Mouse (Mus musculus) lung, postnatal 0 days (tissue): ENCODE results near the gene Fchsd2. TPM values are rescaled to one million over a fixed set of nuclear protein-coding genes. Genes with fewer than 3 reads are reported as not detected.
A peak's percentile ranks its signal among the peaks of the same experiment; 100 is the strongest.

Experiments
- ATAC-seq: fragments of 200-750 bp; cut with Nextera tagmentation; 2 replicates; pipeline ENCODE4 v1.8.0; 2017; ENCODE audit warnings: moderate library complexity
- DNase-seq: peaks from one replicate; pipeline ENCODE4 v3.0.0-alpha.2; 2016; ENCODE audit warnings: low spot score
- H3K27ac ChIP-seq: fragments of 300-500 bp; sonication (generic); 2 replicates; pipeline ENCODE4 v1.5.1; 2014; ENCODE audit warnings: antibody characterized with exemption, mild to moderate bottlenecking, low read length, mixed read lengths
- H3K27me3 ChIP-seq: fragments of 300-500 bp; sonication (generic); replicated peaks from 2 replicates; pipeline ENCODE4 v1.6.1; 2014; ENCODE audit warnings: low read length, mixed read lengths; ENCODE audit not compliant: insufficient read depth
- H3K36me3 ChIP-seq: fragments of 300-500 bp; sonication (generic); 2 replicates; pipeline ENCODE4 v1.6.1; 2014; ENCODE audit warnings: low read length, mixed read lengths; ENCODE audit not compliant: insufficient read depth
- H3K4me1 ChIP-seq: fragments of 300-500 bp; sonication (generic); 2 replicates; pipeline ENCODE4 v1.6.1; 2014; ENCODE audit warnings: antibody characterized with exemption, low read depth, low read length, mixed read lengths; ENCODE audit not compliant: insufficient read depth
- H3K4me2 ChIP-seq: fragments of 300-500 bp; sonication (generic); replicated peaks from 2 replicates; pipeline ENCODE4 v1.6.1; 2014; ENCODE audit warnings: low read depth, mild to moderate bottlenecking, low read length, moderate library complexity, mixed read lengths
- H3K4me3 ChIP-seq: fragments of 300-500 bp; sonication (generic); 2 replicates; pipeline ENCODE4 v1.5.1; 2014; ENCODE audit warnings: low read depth, low read length
- H3K9ac ChIP-seq: fragments of 300-500 bp; sonication (generic); replicated peaks from 2 replicates; pipeline ENCODE4 v1.6.1; 2014; ENCODE audit warnings: low read depth, mild to moderate bottlenecking
- H3K9me3 ChIP-seq: fragments of 300-500 bp; sonication (generic); 2 replicates; pipeline ENCODE4 v1.6.1; 2016; ENCODE audit warnings: low read length, mixed read lengths
- CTCF ChIP-seq: IDR thresholded peaks from 2 replicates; pipeline ENCODE4 v1.5.1; 2016; ENCODE audit warnings: antibody characterized with exemption, mild to moderate bottlenecking
- EP300 ChIP-seq: IDR thresholded peaks from 2 replicates; pipeline ENCODE4 v1.6.1; 2016; ENCODE audit warnings: antibody characterized with exemption, mild to moderate bottlenecking, control low read depth
- WGBS: fragments of 180-500 bp; shearing (Covaris S2); extraction: QIAGEN DNeasy Blood & Tissue Kit; methylation state at CpG from one replicate; pipeline ENCODE4 v1.1.7; 2014; 5-methylcytosine and 5-hydroxymethylcytosine counted together
- polyA plus RNA-seq: library from polyadenylated mRNA; unstranded; fragments of >200 nt; fragmentation: Nextera tagmentation; extraction: Ambion mirVana; gene quantifications from 2 replicates; pipeline ENCODE4 v1.2.1, GENCODE M21; 2015

The Fchsd2 gene
- polyA plus RNA-seq, 1 experiment from 2014 or later, result 16.0 TPM

DNA sequence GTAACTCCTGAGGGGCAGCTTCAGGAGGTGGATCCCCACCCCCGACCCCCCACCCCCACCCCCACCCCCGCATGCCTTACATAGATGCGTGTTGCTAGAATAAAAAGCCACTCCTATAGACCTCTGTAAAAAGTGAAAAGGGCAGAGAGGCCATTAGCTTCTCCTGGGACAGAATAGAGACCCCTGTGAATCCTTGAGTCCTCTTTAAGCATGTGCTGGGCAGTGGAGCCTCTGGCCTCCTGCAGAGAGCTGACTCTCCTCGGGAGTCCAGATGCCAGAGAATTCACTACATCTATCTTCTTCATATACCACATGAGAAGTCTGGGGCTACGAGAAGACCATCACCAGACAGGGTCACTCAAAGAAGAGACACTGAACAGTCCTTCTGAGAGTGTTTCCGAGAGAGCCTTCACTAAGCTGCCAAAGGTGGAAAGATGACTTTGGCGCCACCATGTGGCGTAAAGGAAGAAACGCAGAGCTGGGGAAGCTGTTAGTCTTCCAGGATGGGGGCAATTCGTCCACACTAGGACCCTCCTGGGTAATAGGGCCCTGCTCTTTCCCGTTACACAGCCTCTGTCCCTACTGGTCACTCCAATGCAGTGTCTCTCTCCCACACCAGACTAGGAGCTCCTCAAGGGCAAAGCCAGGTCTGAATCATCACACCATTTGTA is 41.0 kb upstream of the Fchsd2 start:
- no peak for TF ChIP-seq EP300
- peak; percentile 96 for TF ChIP-seq CTCF
- H3K9ac ChIP-seq, result no peak overlapping the region
- H3K4me2 ChIP-seq, result 0 out of 2 replicates have a peak overlapping the region, but pooled peaks have one; percentile 9
- no peaks in the 10 kb centered on the region for H3K9me3 ChIP-seq
- no peaks in the 10 kb centered on the region for H3K36me3 ChIP-seq
- H3K27me3 ChIP-seq, result no peaks in the 10 kb centered on the region
- DNase-seq, result peak; percentile 90
- peak; percentile 71 for ATAC-seq
- H3K4me3 ChIP-seq, result no peak overlapping the region
- peak overlapping the region; percentile 83 for H3K27ac ChIP-seq
- H3K4me1 ChIP-seq, result no peaks in the 10 kb centered on the region
- WGBS, result 11% methylated on average over 11 of the region's 11 CpGs

- Histone ChIP-seq H3K4me1 (no peaks in the 10 kb centered on the region), H3K36me3 (no peaks in the 10 kb centered on the region), H3K27ac (no peak overlapping the region), H3K9ac (no peak overlapping the region), H3K9me3 (no peaks in the 10 kb centered on the region), H3K4me3 (no peak overlapping the region), H3K27me3 (no peaks in the 10 kb centered on the region), H3K4me2 (no peak overlapping the region)
- TF ChIP-seq CTCF, result no peak
- no peak for TF ChIP-seq EP300
- ATAC-seq (no peak), DNase-seq (no peak)
- WGBS, result 65% methylated on average over 2 of the region's 2 CpGs
Measured at GRCm38 (mm10) chr7:101053136-101053535, 39.5 kb upstream of the Fchsd2 start.

DNA sequence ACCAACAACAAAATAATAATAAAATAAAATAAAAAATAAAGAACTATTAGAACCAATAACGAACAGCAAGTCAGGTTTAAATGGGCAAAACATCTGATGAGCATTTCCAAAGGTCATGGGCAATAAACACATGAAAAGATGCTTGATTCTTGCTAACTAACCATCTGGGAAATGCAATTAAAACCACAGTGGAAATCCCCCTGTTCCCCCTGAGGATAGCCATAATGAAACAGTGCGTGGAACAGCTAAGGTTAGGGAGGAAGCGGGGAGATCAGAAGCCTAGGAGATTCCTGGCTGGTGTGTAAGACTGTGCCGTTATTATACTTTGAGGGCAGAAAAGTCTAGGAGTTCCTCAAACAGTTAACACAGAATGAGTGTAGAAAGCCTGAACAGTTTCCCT is 35.4 kb upstream of the Fchsd2 start:
- H3K4me2 ChIP-seq, result no peak overlapping the region
- DNase-seq (no peak), ATAC-seq (no peak)
- H3K9me3 ChIP-seq, result no peaks in the 10 kb centered on the region
- no peaks in the 10 kb centered on the region for H3K4me1 ChIP-seq
- no peak overlapping the region for H3K4me3 ChIP-seq
- 63% methylated on average over 4 of the region's 4 CpGs for WGBS
- no peaks in the 10 kb centered on the region for H3K27me3 ChIP-seq
- no peak for TF ChIP-seq CTCF
- no peak for TF ChIP-seq EP300
- no peak overlapping the region for H3K27ac ChIP-seq
- no peak overlapping the region for H3K9ac ChIP-seq
- no peaks in the 10 kb centered on the region for H3K36me3 ChIP-seq

DNA sequence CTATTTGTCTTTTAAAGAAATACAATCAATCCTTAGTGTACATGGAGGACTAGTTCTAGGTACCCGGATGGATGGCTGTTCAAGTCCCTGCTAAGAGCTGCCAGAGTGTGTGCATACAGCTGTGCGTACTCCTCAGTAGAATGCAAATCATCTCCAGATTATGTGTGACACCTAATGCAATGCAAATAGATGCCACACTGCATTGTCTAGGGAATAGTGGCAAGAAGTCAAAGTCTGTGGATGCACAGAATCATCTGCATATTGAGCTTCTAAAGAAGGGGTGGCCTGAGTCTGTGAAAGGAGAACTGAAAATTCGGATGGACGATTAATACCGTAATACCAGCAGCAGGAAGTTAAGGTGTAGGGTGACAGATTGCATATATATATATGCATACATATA is 33.5 kb upstream of the Fchsd2 start:
- Histone ChIP-seq H3K4me2 (no peak overlapping the region), H3K36me3 (no peaks in the 10 kb centered on the region), H3K27me3 (no peaks in the 10 kb centered on the region), H3K4me1 (no peaks in the 10 kb centered on the region), H3K4me3 (no peak overlapping the region), H3K9me3 (no peaks in the 10 kb centered on the region), H3K9ac (no peak overlapping the region), H3K27ac (no peak overlapping the region)
- whole genome bisulfite sequencing, result 76% methylated on average over 5 of the region's 5 CpGs
- DNase-seq, result no peak
- no peak for TF ChIP-seq EP300
- no peak for TF ChIP-seq CTCF
- ATAC-seq, result no peak

- Histone ChIP-seq H3K4me1 (no peaks in the 10 kb centered on the region), H3K4me3 (no peak overlapping the region), H3K9me3 (no peaks in the 10 kb centered on the region), H3K27me3 (no peaks in the 10 kb centered on the region), H3K9ac (no peak overlapping the region), H3K4me2 (no peak overlapping the region), H3K36me3 (no peaks in the 10 kb centered on the region), H3K27ac (no peak overlapping the region)
- 50% methylated on average over 5 of the region's 5 CpGs for WGBS
- ATAC-seq (no peak), DNase-seq (no peak)
- no peak for TF ChIP-seq CTCF
- no peak for TF ChIP-seq EP300
Measured at GRCm38 (mm10) chr7:101060476-101060875, 32.2 kb upstream of the Fchsd2 start.

DNA sequence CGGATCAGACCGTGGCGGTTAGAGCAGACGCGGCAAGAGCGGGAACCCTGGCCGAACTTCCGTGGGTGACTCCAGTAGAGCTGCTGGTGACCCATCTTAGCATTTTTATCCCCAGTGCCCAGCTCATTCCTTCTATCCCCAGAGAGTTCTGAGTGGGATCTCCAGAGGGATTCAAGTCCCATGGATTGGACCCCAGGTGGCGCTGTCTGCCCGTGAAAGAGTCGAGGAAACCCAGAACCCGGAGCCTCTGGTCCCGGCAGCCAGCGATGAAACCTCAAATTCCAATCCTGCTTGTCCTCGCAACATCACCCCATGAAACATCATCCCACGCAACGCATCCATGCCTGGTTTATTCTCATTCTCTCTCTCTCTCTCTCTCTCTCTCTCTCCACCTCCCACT is 31.3 kb upstream of the Fchsd2 start:
- TF ChIP-seq CTCF (peak; percentile 85), EP300 (no peak)
- WGBS, result 8% methylated on average over 17 of the region's 17 CpGs
- H3K4me1 ChIP-seq, result no peaks in the 10 kb centered on the region
- H3K9ac ChIP-seq, result no peak overlapping the region
- no peak overlapping the region for H3K4me3 ChIP-seq
- H3K9me3 ChIP-seq, result no peaks in the 10 kb centered on the region
- peak; percentile 86 for DNase-seq
- no peaks in the 10 kb centered on the region for H3K27me3 ChIP-seq
- H3K36me3 ChIP-seq, result no peaks in the 10 kb centered on the region
- H3K4me2 ChIP-seq, result no peak overlapping the region
- H3K27ac ChIP-seq, result no peak overlapping the region
- peak; percentile 84 for ATAC-seq

DNA sequence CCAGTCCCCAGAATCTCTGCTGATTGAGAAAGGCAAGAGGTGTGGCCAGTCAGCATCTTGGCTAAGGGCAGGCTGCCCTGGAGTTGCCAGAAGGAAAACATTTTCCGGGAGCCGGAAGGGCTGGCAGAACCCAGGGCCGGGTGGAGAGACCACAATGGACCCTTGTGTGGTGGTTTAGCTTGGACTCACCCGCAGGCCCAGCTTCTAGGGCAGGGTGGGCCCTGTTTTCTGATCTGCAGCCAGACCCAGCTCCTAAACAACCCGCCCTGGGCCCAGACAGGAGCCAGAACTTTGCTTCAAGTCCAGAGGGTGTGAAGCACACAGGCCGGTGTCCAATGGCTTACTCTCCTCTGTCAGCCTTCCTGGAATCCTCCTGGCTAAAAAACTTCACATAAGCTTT is 30.4 kb upstream of the Fchsd2 start:
- WGBS, result 84% methylated on average over 6 of the region's 6 CpGs
- no peak for DNase-seq
- no peaks in the 10 kb centered on the region for H3K36me3 ChIP-seq
- H3K4me3 ChIP-seq, result no peak overlapping the region
- H3K9ac ChIP-seq, result no peak overlapping the region
- ATAC-seq, result no peak
- TF ChIP-seq CTCF, result no peak
- TF ChIP-seq EP300, result no peak
- no peaks in the 10 kb centered on the region for H3K9me3 ChIP-seq
- H3K27me3 ChIP-seq, result no peaks in the 10 kb centered on the region
- H3K4me1 ChIP-seq, result no peaks in the 10 kb centered on the region
- H3K27ac ChIP-seq, result no peak overlapping the region
- no peak overlapping the region for H3K4me2 ChIP-seq
